Mouse (Mus musculus): ENCODE measurements around the gene Spint2. TPM values are rescaled to one million over a fixed set of nuclear protein-coding genes. Genes with fewer than 3 reads are reported as not detected.

The Spint2 gene
- polyA plus RNA-seq, 1 experiment from 2014 or later: 48.8 TPM

Other genes starting within 250 kb of the Spint2 start
- 13.3 and 15.6 TPM in 2 replicates for gene Ryr1, start 156.7 kb downstream of the Spint2 start, polyA plus RNA-seq (2015; fragmentation: Nextera tagmentation; extraction: Ambion mirVana)
- 0.57 and 0.69 TPM in 2 replicates for gene Rasgrp4, start 147.1 kb downstream of the Spint2 start, polyA plus RNA-seq (2015; fragmentation: Nextera tagmentation; extraction: Ambion mirVana)
- 20.5 and 21.3 TPM in 2 replicates for gene Fam98c, start 125.7 kb downstream of the Spint2 start, polyA plus RNA-seq (2015; fragmentation: Nextera tagmentation; extraction: Ambion mirVana)
- gene Ggn, start 111.7 kb downstream of the Spint2 start, polyA plus RNA-seq (2015; fragmentation: Nextera tagmentation; extraction: Ambion mirVana): 0.18 TPM in 2 replicates
- 6.4 TPM in 2 replicates for gene Spred3, start 111.5 kb downstream of the Spint2 start, polyA plus RNA-seq (2015; fragmentation: Nextera tagmentation; extraction: Ambion mirVana)
- 269 and 274 TPM in 2 replicates for gene Psmd8, start 101.2 kb downstream of the Spint2 start, polyA plus RNA-seq (2015; fragmentation: Nextera tagmentation; extraction: Ambion mirVana)
- gene Catsperg1, start 67.9 kb downstream of the Spint2 start, polyA plus RNA-seq (2015; fragmentation: Nextera tagmentation; extraction: Ambion mirVana): 1.8 and 2.1 TPM in 2 replicates
- gene Kcnk6, start 49.4 kb downstream of the Spint2 start, polyA plus RNA-seq (2015; fragmentation: Nextera tagmentation; extraction: Ambion mirVana): 0.28 and 0.83 TPM in 2 replicates
- 76.2 and 78.7 TPM in 2 replicates for gene Yif1b, start 43.6 kb downstream of the Spint2 start, polyA plus RNA-seq (2015; fragmentation: Nextera tagmentation; extraction: Ambion mirVana)
- gene 2200002D01Rik, start 33.4 kb downstream of the Spint2 start, polyA plus RNA-seq (2015; fragmentation: Nextera tagmentation; extraction: Ambion mirVana): 0.95 TPM in 1 of 2 replicates, not detected in the other
- 6.5 and 8.7 TPM in 2 replicates for gene Ppp1r14a, start 7.4 kb upstream of the Spint2 start, polyA plus RNA-seq (2015; fragmentation: Nextera tagmentation; extraction: Ambion mirVana)
- 240 and 243 TPM in 2 replicates for gene Dpf1, start 22.0 kb upstream of the Spint2 start, polyA plus RNA-seq (2015; fragmentation: Nextera tagmentation; extraction: Ambion mirVana)
- gene Sipa1l3, start 236.7 kb upstream of the Spint2 start, polyA plus RNA-seq (2015; fragmentation: Nextera tagmentation; extraction: Ambion mirVana): 15.0 and 16.5 TPM in 2 replicates

Measured in forebrain, embryonic 15.5 days (tissue).